Mouse (Mus musculus): ENCODE results near the gene Cysltr2. TPM values are rescaled to one million over a fixed set of nuclear protein-coding genes. Genes with fewer than 3 reads are reported as not detected.

Gene Cysltr2
- 24.7 TPM for polyA plus RNA-seq (2017; shearing (Covaris generic))

DNA sequence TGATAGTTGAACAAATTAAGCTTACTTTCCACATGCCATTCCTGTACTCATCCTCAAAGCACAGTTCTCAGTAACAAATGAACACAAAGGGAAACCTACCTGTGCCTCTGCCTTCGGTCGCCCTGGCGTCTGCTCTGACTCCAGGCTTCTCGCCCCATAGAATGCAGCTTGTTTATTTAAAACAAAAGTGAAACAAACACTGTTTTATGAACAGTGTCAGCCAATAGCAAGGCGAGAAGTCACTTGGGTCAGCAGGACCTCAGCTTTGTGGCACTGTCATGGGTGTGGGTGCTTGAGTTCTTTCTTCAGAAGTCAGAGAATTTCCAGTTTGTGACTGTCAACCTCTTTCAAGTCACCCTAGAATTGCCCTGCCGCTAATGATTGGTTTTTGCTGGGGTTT, at the start of gene Cysltr2:
TSS of gene Cysltr2 (minus strand) at position 178 of the 400 bp plus-strand sequence.

Other genes with a start within 250 kb of the Cysltr2 start
- gene Rcbtb2, start 73.9 kb upstream of the Cysltr2 start, polyA plus RNA-seq (2017; shearing (Covaris generic)) = 88.8 TPM
- 24.6 TPM for gene Lpar6, start 188.8 kb upstream of the Cysltr2 start, polyA plus RNA-seq (2017; shearing (Covaris generic))

Data from CD4-positive, CD25-positive, alpha-beta regulatory T cell, adult 9 weeks (primary cell).